Mouse (Mus musculus): ENCODE measurements around the gene Dhrs1.

Dhrs1 gene

DNA sequence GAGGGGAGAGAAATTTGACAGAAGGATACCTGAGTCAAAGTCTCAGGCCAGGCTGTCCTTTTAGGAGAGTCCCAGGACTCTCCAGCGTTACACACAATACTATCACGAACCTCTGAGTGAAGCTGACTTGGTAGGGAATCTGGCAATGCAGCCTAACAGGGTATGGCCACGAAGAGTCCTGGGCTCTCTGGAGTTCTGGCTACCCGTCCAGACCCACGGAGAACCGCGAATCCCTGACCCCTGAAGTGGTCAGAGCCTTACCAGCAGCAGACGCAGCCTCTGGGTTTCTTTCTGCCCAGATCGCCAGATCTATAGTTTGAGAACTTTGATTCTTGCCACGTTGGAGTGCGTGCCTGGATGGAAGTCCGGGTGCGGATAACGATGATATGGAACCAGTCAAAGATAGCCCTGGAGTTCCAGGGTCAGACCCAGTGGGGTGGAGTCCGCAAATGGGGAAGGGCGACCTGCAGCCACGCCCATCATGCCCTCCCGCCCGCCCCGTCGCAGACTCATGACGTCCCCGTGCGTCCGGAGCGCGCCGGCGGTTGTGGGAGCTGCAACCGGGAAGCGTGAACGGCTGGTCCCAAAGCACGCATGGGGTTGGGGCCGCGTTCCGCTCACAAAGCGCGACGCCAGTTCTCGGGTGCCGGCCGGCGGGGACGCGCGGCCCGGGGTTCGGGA is at the start of gene Dhrs1, which contains the start of gene Nop9:
Gene Dhrs1, minus strand, starts transcription at position 511 of the 681 bp plus-strand sequence.
Gene Nop9, plus strand, starts transcription at position 514 of the 681 bp plus-strand sequence.
- peak; percentile 87 to 95 for DNase-seq

- DNase-seq, result peak in 1 of 2 experiments; percentile 9
Observed at GRCm38 (mm10) chr14:55793946-55794345, 48.5 kb upstream of the Dhrs1 start.

- DNase-seq, result peak in 1 of 2 experiments; percentile 0
Observed at GRCm38 (mm10) chr14:55793461-55793860, 48.0 kb upstream of the Dhrs1 start.

DNA sequence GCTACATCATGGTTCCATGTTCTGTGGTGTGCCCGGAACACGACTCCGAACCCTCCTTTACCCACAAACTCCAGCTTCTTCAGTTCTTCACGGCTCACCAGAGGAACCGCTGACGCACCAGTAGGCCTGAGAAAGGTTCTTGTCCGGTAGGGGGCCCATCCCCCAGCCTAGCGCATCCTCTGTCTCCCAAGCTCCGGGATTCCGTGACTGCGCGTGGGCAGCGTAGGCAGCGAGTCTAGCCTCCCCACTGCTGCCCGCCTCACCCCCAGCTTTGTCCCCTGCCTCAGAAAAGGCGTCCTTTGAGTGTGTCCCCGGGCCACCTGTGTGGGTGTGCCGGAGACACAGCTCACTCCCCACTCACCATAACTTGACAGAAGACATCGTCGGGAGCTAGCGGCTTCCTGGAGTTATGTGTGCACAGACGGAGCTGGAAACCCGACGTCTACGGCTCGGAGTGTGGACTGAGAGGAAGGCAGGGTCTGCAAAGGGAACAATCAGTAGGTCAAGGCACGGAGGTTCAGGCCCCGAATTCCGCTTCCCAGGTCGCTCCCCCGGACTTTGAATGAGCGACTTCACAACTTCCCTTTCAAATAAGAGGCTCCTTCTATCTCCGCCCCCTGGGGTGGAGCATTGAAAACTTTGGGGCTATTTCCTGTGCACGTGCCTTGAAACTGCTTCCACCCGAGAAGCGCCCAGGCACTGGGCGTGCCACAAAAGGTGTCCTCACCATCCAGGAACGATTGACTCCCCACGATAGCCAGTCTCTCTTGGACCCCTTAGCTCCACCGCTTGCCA is 43.0 kb upstream of the Dhrs1 start, which contains the start of gene Ripk3:
Gene Ripk3, minus strand, starts transcription at position 610 of the 795 bp plus-strand sequence.
- peak; percentile 49 to 61 for DNase-seq

GRCm38 (mm10) chr14:55787731-55788130 is 42.2 kb upstream of the Dhrs1 start:
- DNase-seq, result peak in 1 of 2 experiments; percentile 25

GRCm38 (mm10) chr14:55785195-55785594 is 39.7 kb upstream of the Dhrs1 start:
- DNase-seq, result peak; percentile 13 to 33

- DNase-seq, result peak; percentile 37 to 66
Observed at GRCm38 (mm10) chr14:55783958-55784235, 38.4 kb upstream of the Dhrs1 start, which contains the start of gene Adcy4. Gene Adcy4 (minus strand): TSS chr14:55784095.

DNA sequence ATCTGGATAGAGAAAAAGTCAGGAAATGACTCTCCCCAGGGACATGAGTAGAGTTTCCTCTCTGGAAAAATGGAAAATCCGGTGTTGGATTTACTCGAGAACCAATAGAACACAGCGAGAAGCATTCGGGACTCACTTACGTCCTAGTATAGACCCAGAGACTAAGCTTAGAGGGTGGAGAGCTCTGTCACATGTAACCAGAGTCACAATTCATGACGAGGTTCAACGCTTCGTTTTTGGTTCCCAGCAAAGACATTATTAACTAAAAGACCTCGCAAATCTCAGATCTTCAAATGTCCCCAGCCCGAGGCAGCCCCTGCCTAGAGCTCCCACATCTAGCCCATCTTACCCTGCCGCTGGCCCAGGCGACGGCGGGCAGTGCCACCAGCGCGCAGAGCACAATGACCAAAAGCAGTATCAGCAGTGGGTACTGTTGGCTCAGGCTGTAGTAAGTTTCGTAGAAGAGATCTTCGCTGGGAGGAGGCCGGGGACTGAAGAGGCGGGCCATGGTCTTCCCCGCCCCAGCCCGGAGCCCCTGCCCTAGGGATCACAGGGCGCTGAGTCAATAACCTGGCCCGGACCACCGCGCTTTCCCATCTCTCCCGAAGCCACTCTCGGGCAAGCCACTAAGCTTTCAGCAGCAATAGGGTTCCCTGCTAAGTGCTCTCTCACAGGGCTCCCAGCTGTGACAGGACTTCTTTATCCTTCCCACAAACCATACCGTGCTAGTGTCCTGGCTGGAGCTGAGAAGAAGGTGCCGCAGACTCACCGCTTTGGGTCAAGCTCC is 37.9 kb upstream of the Dhrs1 start:
- peak; percentile 36 to 42 for DNase-seq

- peak; percentile 9 to 19 for DNase-seq
Observed at GRCm38 (mm10) chr14:55782361-55782960, 37.0 kb upstream of the Dhrs1 start.

GRCm38 (mm10) chr14:55781310-55781709 is 35.8 kb upstream of the Dhrs1 start:
- DNase-seq, result peak; percentile 69 to 79

DNA sequence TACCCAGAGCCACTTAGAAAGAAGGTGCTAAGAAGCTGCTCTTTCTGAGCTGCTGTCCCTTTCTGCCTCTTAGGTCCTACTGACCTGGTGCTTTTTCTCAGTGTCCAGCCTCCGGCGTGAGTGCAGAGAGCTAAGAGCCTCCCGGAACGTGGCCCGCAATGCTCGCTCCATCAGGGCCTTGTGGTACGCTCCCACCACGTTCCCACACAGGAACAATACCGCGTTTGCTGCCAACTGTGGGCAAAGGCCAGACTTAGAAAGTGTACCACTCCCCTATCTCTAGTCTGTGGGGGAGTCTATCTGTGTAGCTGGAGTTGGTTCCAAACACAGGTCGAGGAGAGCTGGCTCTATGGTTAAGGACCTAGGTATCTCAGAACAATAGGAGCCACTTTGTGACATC is 35.2 kb upstream of the Dhrs1 start:
- no peak for DNase-seq

DNA sequence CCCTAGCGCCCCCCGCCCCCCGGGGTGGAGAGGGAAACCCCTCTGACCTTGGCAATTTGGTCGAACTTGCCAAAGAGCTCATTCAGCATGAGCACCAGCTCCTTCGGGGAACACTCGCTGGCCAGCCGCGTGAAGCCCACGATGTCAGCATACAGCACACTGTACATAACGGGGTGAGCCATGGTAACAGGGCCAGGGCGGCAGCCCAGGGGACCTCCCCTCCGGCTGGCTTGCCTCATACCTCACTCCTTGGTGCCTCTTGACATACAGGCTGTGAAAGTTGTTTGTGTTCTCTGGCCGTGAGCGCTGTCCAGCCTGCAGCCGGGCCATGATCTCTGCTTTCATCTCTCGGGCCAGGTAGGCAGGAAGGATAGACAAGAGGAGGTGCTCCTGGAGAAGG is 34.2 kb upstream of the Dhrs1 start:
- peak in 1 of 2 experiments; percentile 31 for DNase-seq

GRCm38 (mm10) chr14:55778686-55779085 is 33.2 kb upstream of the Dhrs1 start:
- DNase-seq, result peak in 1 of 2 experiments; percentile 23

DNA sequence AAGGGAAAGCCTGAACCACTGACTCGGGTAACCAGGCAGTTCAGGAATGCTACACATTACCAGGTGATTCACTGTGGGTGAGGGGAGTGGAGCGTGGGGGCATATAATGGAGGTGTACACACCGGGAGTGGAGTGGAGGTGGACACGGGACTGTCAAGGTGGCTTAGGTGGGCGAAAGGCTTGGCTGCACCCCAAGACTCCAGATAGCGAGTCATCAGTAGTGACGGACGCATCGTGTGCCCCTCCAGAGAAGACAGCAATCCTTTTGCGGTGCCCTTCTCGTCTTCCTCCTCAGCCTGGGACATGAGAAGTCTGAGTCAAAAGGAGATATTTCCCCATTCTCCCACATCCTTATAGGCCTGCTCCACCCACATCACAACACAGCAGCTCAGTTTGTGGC is 32.3 kb upstream of the Dhrs1 start:
- DNase-seq, result peak in 1 of 2 experiments; percentile 31

GRCm38 (mm10) chr14:55777176-55777575 is 31.7 kb upstream of the Dhrs1 start:
- DNase-seq, result peak in 1 of 2 experiments; percentile 9

DNA sequence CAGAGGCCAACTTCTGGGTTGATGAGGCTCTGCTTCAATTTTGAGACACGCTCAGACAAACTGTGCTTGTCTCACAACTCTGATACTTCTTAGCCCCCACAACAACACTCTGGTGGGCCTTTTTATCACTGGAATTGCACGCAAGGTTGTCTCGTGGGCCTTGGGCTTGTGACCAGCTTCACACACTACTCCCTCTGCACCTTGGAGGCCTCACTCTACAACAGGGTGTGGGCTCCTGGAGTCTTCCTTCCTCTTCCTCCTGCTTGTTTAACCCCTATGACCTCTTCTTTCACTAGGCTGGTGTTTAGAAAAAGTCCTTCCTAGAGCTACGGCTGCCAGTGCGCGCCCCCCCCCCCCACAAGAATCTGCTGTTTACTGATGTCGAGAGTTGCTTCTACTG is 31.2 kb upstream of the Dhrs1 start:
- DNase-seq, result peak in 1 of 2 experiments; percentile 29

DNA sequence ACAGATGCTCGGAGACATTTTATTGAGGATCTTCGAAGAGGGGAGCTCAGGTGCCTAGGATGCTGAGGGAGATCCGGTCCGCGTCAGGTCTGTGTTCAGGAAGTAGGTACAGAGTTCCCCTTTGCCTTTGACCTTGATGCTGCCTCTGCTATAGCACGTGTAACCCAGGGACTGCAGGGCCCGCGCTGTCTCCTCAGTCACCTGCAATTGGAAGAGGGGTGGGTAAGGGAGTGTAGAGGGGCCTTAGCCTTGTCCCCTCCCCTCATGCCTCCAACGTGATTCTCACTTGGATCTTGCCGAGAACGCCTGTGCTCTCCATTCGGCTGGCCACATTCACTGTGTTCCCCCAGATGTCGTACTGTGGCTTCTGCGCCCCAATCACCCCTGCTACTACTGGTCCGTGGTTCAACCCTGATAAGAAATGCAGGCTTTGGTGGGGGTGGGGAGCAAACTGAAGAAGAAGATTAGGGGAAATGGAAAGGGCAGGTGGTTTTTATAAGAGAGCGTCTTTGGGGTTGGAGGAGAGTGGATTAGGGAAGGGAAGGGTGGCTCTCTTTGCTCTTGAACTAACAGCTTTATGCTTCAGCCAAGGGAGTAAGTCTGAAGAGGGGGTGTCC is 23.7 kb upstream of the Dhrs1 start:
- DNase-seq, result no peak

DNA sequence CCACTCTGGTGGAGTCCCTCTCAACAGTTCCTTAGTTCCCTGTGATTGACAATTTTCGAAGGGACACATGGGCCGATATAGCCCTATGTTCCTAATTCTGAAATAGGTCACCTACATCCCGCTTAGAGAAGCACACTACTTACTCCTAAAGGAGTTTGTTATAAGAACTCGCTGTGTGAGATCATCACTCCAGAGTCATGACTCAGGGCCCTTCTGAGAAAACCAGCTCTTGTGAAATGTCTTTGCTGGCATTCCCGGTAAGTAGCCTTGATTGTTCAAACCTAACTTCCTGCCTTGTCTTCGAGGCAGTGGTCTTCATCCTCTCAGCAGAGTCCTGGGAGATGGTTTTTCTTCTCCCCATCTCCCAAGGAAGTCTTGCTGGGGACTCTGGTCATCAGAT is 23.1 kb upstream of the Dhrs1 start:
- DNase-seq, result no peak

DNA sequence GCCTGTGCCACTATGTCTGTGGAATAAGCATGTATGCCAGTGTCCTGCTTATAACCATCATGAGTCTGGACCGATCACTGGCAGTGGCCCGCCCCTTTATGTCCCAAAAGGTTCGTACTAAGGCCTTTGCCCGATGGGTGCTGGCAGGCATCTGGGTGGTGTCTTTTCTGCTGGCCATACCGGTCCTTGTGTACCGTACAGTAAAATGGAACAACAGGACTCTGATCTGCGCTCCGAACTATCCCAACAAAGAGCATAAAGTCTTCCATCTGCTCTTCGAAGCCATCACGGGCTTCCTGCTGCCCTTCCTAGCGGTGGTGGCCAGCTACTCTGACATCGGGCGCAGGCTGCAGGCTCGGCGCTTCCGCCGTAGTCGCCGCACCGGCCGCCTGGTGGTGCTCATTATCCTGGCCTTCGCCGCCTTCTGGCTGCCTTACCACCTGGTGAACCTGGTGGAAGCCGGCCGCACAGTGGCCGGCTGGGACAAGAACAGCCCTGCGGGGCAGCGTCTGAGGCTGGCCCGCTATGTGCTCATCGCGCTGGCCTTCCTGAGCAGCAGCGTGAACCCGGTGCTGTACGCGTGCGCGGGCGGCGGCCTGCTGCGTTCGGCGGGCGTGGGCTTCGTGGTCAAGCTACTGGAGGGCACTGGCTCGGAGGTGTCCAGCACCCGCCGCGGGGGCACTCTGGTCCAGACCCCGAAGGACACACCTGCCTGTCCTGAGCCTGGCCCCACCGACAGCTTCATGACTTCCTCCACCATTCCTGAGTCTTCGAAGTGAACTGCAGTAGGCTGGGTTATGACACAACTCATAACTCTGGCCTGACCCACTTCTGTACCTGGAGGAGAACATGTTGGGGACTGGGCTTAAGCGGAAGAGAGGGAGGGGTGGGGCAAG is 22.3 kb upstream of the Dhrs1 start:
- peak; percentile 76 to 87 for DNase-seq

- DNase-seq, result no peak
Observed at GRCm38 (mm10) chr14:55765696-55766095, 20.2 kb upstream of the Dhrs1 start, which contains the start of gene Ltb4r1. Gene Ltb4r1 (plus strand): TSS chr14:55765962.

DNA sequence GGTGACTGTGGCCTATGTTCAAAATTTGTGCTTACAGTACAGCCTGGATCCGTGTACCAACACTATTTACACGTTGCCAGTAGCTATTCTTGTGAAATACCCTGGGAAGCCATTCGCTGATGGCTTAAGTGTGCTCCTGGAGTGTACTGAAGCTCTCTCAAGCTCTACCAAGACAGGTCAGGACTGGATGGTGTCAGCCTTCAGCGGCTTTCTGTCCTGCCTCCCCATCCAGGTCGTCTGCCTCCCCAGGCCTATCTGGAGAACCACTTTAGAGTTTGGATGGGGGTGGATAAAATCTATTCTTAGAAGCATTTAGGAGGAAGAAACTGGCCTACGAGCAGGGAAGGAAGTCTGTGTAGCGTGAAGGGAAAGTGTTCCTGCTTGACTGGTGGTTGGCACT is 17.7 kb upstream of the Dhrs1 start:
- no peak for DNase-seq

Measured in kidney, postnatal 25 days (tissue).